Mouse (Mus musculus): Measurements from ENCODE around the gene Gm3573. TPM values are rescaled to one million over a fixed set of nuclear protein-coding genes. Genes with fewer than 3 reads are reported as not detected.
"Not testable (repeated sequence)": the region's sequence is repeated elsewhere in the genome, so short reads cannot be mapped to it uniquely, and the experiment has no call there.

Gm3573 gene
- total RNA-seq (2021) = not detected
- long read RNA-seq, experiment 1 = 0 reads
- long read RNA-seq, experiment 2 = 0 reads

GRCm38 (mm10) chr14:42190691-42191090 lies at the start of gene Gm3573:
Gene Gm3573, minus strand, starts transcription at chr14:42190791.
- DNase-seq (ENCODE audit: low spot score in 2 of 2) = not testable (repeated sequence)

GRCm38 (mm10) chr14:42216766-42217537 lies 26.4 kb upstream of the Gm3573 start:
- peak; percentile 12 to 18 for DNase-seq (ENCODE audit: low spot score in 2 of 2)

GRCm38 (mm10) chr14:42183936-42184335 lies 6.7 kb downstream of the Gm3573 start:
- peak; percentile 11 to 16 for DNase-seq (ENCODE audit: low spot score in 2 of 2)

GRCm38 (mm10) chr14:42162522-42162921 lies 28.1 kb downstream of the Gm3573 start, which contains the start of gene Gm17027:
Gene Gm17027, minus strand, starts transcription at chr14:42162622.
- DNase-seq (ENCODE audit: low spot score in 2 of 2) = not testable (repeated sequence)

Other genes starting within 250 kb of the Gm3573 start
- gene 1700024B05Rik, start 246.8 kb downstream of the Gm3573 start, total RNA-seq (2021) = not detected
- not detected for gene Gm6401, start 222.9 kb downstream of the Gm3573 start, total RNA-seq (2021)
- not detected for gene Gm3543, start 207.5 kb downstream of the Gm3573 start, total RNA-seq (2021)
- gene Gm7951, start 73.4 kb downstream of the Gm3573 start, total RNA-seq (2021) = not detected
- not detected for gene Gm17027, start 28.2 kb downstream of the Gm3573 start, total RNA-seq (2021)
- not detected for gene Gm17026, start 69.3 kb upstream of the Gm3573 start, total RNA-seq (2021)
- not detected for gene Gm9611, start 106.6 kb upstream of the Gm3573 start, total RNA-seq (2021)
- not detected for gene Gm7995, start 119.4 kb upstream of the Gm3573 start, total RNA-seq (2021)
- not detected for gene Gm8005, start 248.9 kb upstream of the Gm3573 start, total RNA-seq (2021)

Measured in gastrocnemius, postnatal 4 days (tissue).